Comparison of ENCODE assay signal across 27 mouse cellular contexts in genomic region chr1:120627622-120628001, GRCm38 (mm10). TPM values are rescaled to one million over a fixed set of nuclear protein-coding genes. Genes with fewer than 3 reads are reported as not detected.
A peak's percentile ranks its signal among the peaks of the same experiment; 100 is the strongest.
DNase-seq lines count a peak whose midpoint lies in the region; ATAC-seq and TF ChIP-seq lines count a peak whose summit lies in the region.
"Had no signal": no experiment of that assay in that cellular context is flagged by ENCODE, and none has a peak within 500 bp of the region (broad histone marks: within the 10 kb centered on the region; RNA-seq: fewer than 3 reads in every experiment).

No protein-coding gene starts in this region.

- no peak for DNase-seq in forebrain, embryonic 14.5 days (ENCODE audit: low spot score)
- DNase-seq in limb, embryonic 10.5 days (ENCODE audit: low spot score) = no peak
- no peak for DNase-seq in limb, embryonic 14.5 days (ENCODE audit: low spot score)
- DNase-seq in adipocyte (ENCODE audit: low spot score) = no peak
- no peak for DNase-seq in frontal cortex, postnatal 10 days (ENCODE audit: low spot score in 2 of 2)
- DNase-seq: adrenal gland, postnatal 25 days; cerebellum, adult 18-20 months; gastrocnemius, postnatal 10 days; kidney, adult 9 months; kidney, postnatal 10 days; layer of hippocampus, adult 9-11 months; liver, postnatal 0 days; lung, postnatal 36 days; right cerebral cortex, postnatal 14 days; thymus, postnatal 4 days had no signal

- no peaks in the 10 kb centered on the region for H3K9me3 ChIP-seq in forebrain, embryonic 14.5 days (replicated peaks; ENCODE audit: control insufficient read depth, low read length)
- no peaks in the 10 kb centered on the region for H3K9me3 ChIP-seq in forebrain, embryonic 12.5 days
- H3K9me3 ChIP-seq in limb, embryonic 12.5 days = no peaks in the 10 kb centered on the region
- no peaks in the 10 kb centered on the region for H3K9me3 ChIP-seq in limb, embryonic 10.5 days (replicated peaks)
- H3K9me3 ChIP-seq in limb, embryonic 14.5 days (ENCODE audit: control insufficient read depth, low read length) = no peaks in the 10 kb centered on the region
- H3K9me3 ChIP-seq in midbrain, embryonic 15.5 days = no peaks in the 10 kb centered on the region
- H3K9me3 ChIP-seq: embryonic facial prominence, embryonic 12.5 days; heart, embryonic 15.5 days; limb, embryonic 13.5 days; liver, embryonic 12.5 days had no signal

- WGBS in forebrain, embryonic 14.5 days = 51% methylated on average over 4 of the region's 4 CpGs
- 53% methylated on average over 4 of the region's 4 CpGs for WGBS in forebrain, embryonic 12.5 days
- 69% methylated on average over 4 of the region's 4 CpGs for WGBS in limb, embryonic 12.5 days
- WGBS in limb, embryonic 10.5 days = 69% methylated on average over 4 of the region's 4 CpGs
- WGBS in limb, embryonic 14.5 days = 71% methylated on average over 4 of the region's 4 CpGs
- WGBS in midbrain, embryonic 15.5 days = 62% methylated on average over 4 of the region's 4 CpGs

- no peak overlapping the region for H3K27ac ChIP-seq in forebrain, embryonic 14.5 days (ENCODE audit: low read depth, low read length)
- H3K27ac ChIP-seq in forebrain, embryonic 12.5 days = no peak overlapping the region
- no peak overlapping the region for H3K27ac ChIP-seq in limb, embryonic 12.5 days
- H3K27ac ChIP-seq in limb, embryonic 10.5 days = no peak overlapping the region
- no peak overlapping the region for H3K27ac ChIP-seq in limb, embryonic 14.5 days (replicated peaks; ENCODE audit: low read depth, low read length)
- H3K27ac ChIP-seq in midbrain, embryonic 15.5 days = peak overlapping the region; percentile 69; the same call in 1 of the 2 replicates
- H3K27ac ChIP-seq: embryonic facial prominence, embryonic 12.5 days; heart, embryonic 15.5 days; limb, embryonic 13.5 days; liver, embryonic 12.5 days had no signal

- no peak overlapping the region for H3K9ac ChIP-seq in forebrain, embryonic 14.5 days (ENCODE audit: low read length)
- no peak overlapping the region for H3K9ac ChIP-seq in forebrain, embryonic 12.5 days
- no peak overlapping the region for H3K9ac ChIP-seq in limb, embryonic 12.5 days (replicated peaks)
- H3K9ac ChIP-seq in limb, embryonic 14.5 days (ENCODE audit: low read depth, low read length, severe bottlenecking) = no peak overlapping the region
- no peak overlapping the region for H3K9ac ChIP-seq in midbrain, embryonic 15.5 days
- H3K9ac ChIP-seq: embryonic facial prominence, embryonic 12.5 days; heart, embryonic 15.5 days; limb, embryonic 13.5 days; liver, embryonic 12.5 days; liver, postnatal 0 days had no signal

- peaks cover 37% of the 10 kb centered on the region for H3K27me3 ChIP-seq in forebrain, embryonic 14.5 days (replicated peaks; ENCODE audit: control insufficient read depth, insufficient read depth, low read length)
- peaks cover 89% of the 10 kb centered on the region for H3K27me3 ChIP-seq in forebrain, embryonic 12.5 days
- H3K27me3 ChIP-seq in limb, embryonic 12.5 days = peaks cover 52% of the 10 kb centered on the region
- H3K27me3 ChIP-seq in limb, embryonic 10.5 days (ENCODE audit: low read depth, poor library complexity, severe bottlenecking) = peaks cover 55% of the 10 kb centered on the region
- peaks cover 16% of the 10 kb centered on the region; the same call in 1 of the 2 replicates for H3K27me3 ChIP-seq in limb, embryonic 14.5 days (ENCODE audit: control insufficient read depth, insufficient read depth, low read length)
- peaks cover 12% of the 10 kb centered on the region for H3K27me3 ChIP-seq in midbrain, embryonic 15.5 days (replicated peaks)

- TF ChIP-seq POLR2A in limb, embryonic 14.5 days (IDR thresholded peaks at IDR 0.05; ENCODE audit: borderline replicate concordance, extremely low read depth, insufficient read depth, insufficient read length) = no peak

- peaks cover 4% of the 10 kb centered on the region for H3K4me1 ChIP-seq in forebrain, embryonic 14.5 days (ENCODE audit: control insufficient read depth, insufficient read depth, low read length)
- no peaks in the 10 kb centered on the region; the same call in 1 of the 2 replicates for H3K4me1 ChIP-seq in forebrain, embryonic 12.5 days
- peaks cover 7% of the 10 kb centered on the region; the same call in 1 of the 2 replicates for H3K4me1 ChIP-seq in limb, embryonic 12.5 days (replicated peaks)
- peaks cover 5% of the 10 kb centered on the region; the same call in 1 of the 2 replicates for H3K4me1 ChIP-seq in limb, embryonic 10.5 days
- no peaks in the 10 kb centered on the region for H3K4me1 ChIP-seq in limb, embryonic 14.5 days (ENCODE audit: control insufficient read depth, insufficient read depth, low read length)
- H3K4me1 ChIP-seq in midbrain, embryonic 15.5 days = no peaks in the 10 kb centered on the region; the same call in 1 of the 2 replicates
- H3K4me1 ChIP-seq: embryonic facial prominence, embryonic 12.5 days; heart, embryonic 15.5 days; liver, embryonic 12.5 days had no signal

- ATAC-seq in forebrain, embryonic 14.5 days = peak; percentile 63; the same call in 1 of the 2 replicates
- no peak; the same call in 1 of the 2 replicates for ATAC-seq in forebrain, embryonic 12.5 days (ENCODE audit: low FRiP score)
- 0 out of 2 replicates have a peak, but pooled peaks have one; percentile 61 for ATAC-seq in limb, embryonic 12.5 days (ENCODE audit: insufficient number of reproducible peaks, insufficient read depth, low FRiP score, low TSS enrichment, low read depth)
- peak; percentile 9; the same call in 1 of the 2 replicates for ATAC-seq in limb, embryonic 14.5 days (ENCODE audit: low FRiP score, low read depth)
- ATAC-seq in midbrain, embryonic 15.5 days (replicated peaks) = peak; percentile 64
- ATAC-seq: CD4-positive, CD25-positive, alpha-beta regulatory T cell, adult 4 months; intestine, postnatal 0 days; liver, embryonic 12.5 days; liver, postnatal 0 days had no signal

- H3K36me3 ChIP-seq in forebrain, embryonic 14.5 days (ENCODE audit: control insufficient read depth, insufficient read depth, low read length) = no peaks in the 10 kb centered on the region
- no peaks in the 10 kb centered on the region for H3K36me3 ChIP-seq in forebrain, embryonic 12.5 days (replicated peaks)
- no peaks in the 10 kb centered on the region for H3K36me3 ChIP-seq in limb, embryonic 12.5 days
- no peaks in the 10 kb centered on the region for H3K36me3 ChIP-seq in limb, embryonic 10.5 days
- no peaks in the 10 kb centered on the region for H3K36me3 ChIP-seq in limb, embryonic 14.5 days (ENCODE audit: control insufficient read depth, insufficient read depth, low read length)
- H3K36me3 ChIP-seq in midbrain, embryonic 15.5 days (replicated peaks) = no peaks in the 10 kb centered on the region
- H3K36me3 ChIP-seq: embryonic facial prominence, embryonic 12.5 days; heart, embryonic 15.5 days; limb, embryonic 13.5 days; liver, embryonic 12.5 days had no signal

- no peak overlapping the region for H3K4me3 ChIP-seq in forebrain, embryonic 14.5 days (ENCODE audit: low read depth, low read length)
- H3K4me3 ChIP-seq in forebrain, embryonic 12.5 days (replicated peaks) = no peak overlapping the region
- no peak overlapping the region for H3K4me3 ChIP-seq in limb, embryonic 12.5 days (replicated peaks)
- no peak overlapping the region for H3K4me3 ChIP-seq in limb, embryonic 10.5 days
- no peak overlapping the region for H3K4me3 ChIP-seq in limb, embryonic 14.5 days (replicated peaks; ENCODE audit: low read length)
- no peak overlapping the region for H3K4me3 ChIP-seq in midbrain, embryonic 15.5 days
- H3K4me3 ChIP-seq: embryonic facial prominence, embryonic 12.5 days; heart, embryonic 15.5 days; limb, embryonic 13.5 days; liver, embryonic 12.5 days had no signal

- H3K4me2 ChIP-seq in forebrain, embryonic 14.5 days (ENCODE audit: low read length) = no peak overlapping the region
- H3K4me2 ChIP-seq in forebrain, embryonic 12.5 days = no peak overlapping the region
- H3K4me2 ChIP-seq in limb, embryonic 12.5 days = no peak overlapping the region
- H3K4me2 ChIP-seq in limb, embryonic 14.5 days (replicated peaks; ENCODE audit: low read depth, low read length, severe bottlenecking) = no peak overlapping the region
- H3K4me2 ChIP-seq in midbrain, embryonic 15.5 days = no peak overlapping the region
- H3K4me2 ChIP-seq: embryonic facial prominence, embryonic 12.5 days; heart, embryonic 15.5 days; limb, embryonic 13.5 days; liver, embryonic 12.5 days had no signal

RNA-seq across cellular contexts. Expression of gene En1, which starts 25.4 kb away (rescaled TPM):
- not detected in 2 replicates for polyA plus RNA-seq in forebrain, embryonic 14.5 days (2014; fragmentation: Nextera tagmentation; extraction: Ambion mirVana)
- polyA plus RNA-seq in forebrain, embryonic 12.5 days (2016; fragmentation: Nextera tagmentation; extraction: Ambion mirVana) = 0.88 and 1.2 TPM in 2 replicates
- 1.8 TPM in 2 replicates for polyA plus RNA-seq in limb, embryonic 12.5 days (2016; fragmentation: Nextera tagmentation; extraction: Ambion mirVana)
- 0.91 and 1.0 TPM in 2 replicates for polyA plus RNA-seq in limb, embryonic 10.5 days (2016; fragmentation: Nextera tagmentation; extraction: Ambion mirVana)
- polyA plus RNA-seq in limb, embryonic 14.5 days (2012; rRNA removed) = 5.8 and 6.4 TPM in 2 replicates
- polyA plus RNA-seq in limb, embryonic 14.5 days (2014; fragmentation: Nextera tagmentation; extraction: Ambion mirVana) = 3.9 and 5.2 TPM in 2 replicates
- polyA plus RNA-seq in midbrain, embryonic 15.5 days (2015; fragmentation: Nextera tagmentation; extraction: Ambion mirVana) = 9.3 and 12.5 TPM in 2 replicates
- polyA plus RNA-seq: CD4-positive, CD25-positive, alpha-beta regulatory T cell, adult 4 months; gonadal fat pad, adult 2 months; heart, embryonic 15.5 days; intestine, postnatal 0 days; liver, postnatal 0 days; small intestine, adult 2 months; stomach, embryonic 14.5 days had no signal
